Mouse (Mus musculus) adrenal gland, postnatal 10 days (tissue): Measurements from ENCODE around the gene Ndufs7. TPM values are rescaled to one million over a fixed set of nuclear protein-coding genes. Genes with fewer than 3 reads are reported as not detected.

Experiments
- DNase-seq: peaks from one replicate; pipeline ENCODE4 v3.0.0; 2021; ENCODE audit warnings: mixed read lengths
- total RNA-seq, 2 experiments: library from RNA; stranded (reverse); gene quantifications; 2 replicates each; pipeline ENCODE4 v1.2.3; 2021

The Ndufs7 gene
- total RNA-seq, 2 experiments from 2014 or later, result 470 to 572 TPM

GRCm38 (mm10) chr10:80262169-80262568 lies 13.2 kb downstream of the Ndufs7 start:
- no peak for DNase-seq

- DNase-seq, result no peak
Measured at GRCm38 (mm10) chr10:80262776-80263365, 13.9 kb downstream of the Ndufs7 start.

GRCm38 (mm10) chr10:80264341-80265148 lies 15.6 kb downstream of the Ndufs7 start:
- DNase-seq, result peak; percentile 99

GRCm38 (mm10) chr10:80265149-80265486 lies 16.2 kb downstream of the Ndufs7 start:
- DNase-seq, result no peak

- no peak for DNase-seq
Measured at GRCm38 (mm10) chr10:80270099-80270498, 21.2 kb downstream of the Ndufs7 start.

GRCm38 (mm10) chr10:80270734-80271181 lies 21.8 kb downstream of the Ndufs7 start:
- DNase-seq, result peak; percentile 77

- no peak for DNase-seq
Measured at GRCm38 (mm10) chr10:80271186-80271843, 22.4 kb downstream of the Ndufs7 start.

GRCm38 (mm10) chr10:80271870-80272585 lies 23.1 kb downstream of the Ndufs7 start:
- DNase-seq, result no peak

- no peak for DNase-seq
Measured at GRCm38 (mm10) chr10:80273847-80274246, 24.9 kb downstream of the Ndufs7 start.

- DNase-seq, result no peak
Measured at GRCm38 (mm10) chr10:80276238-80276637, 27.3 kb downstream of the Ndufs7 start.

- no peak for DNase-seq
Measured at GRCm38 (mm10) chr10:80278390-80278789, 29.5 kb downstream of the Ndufs7 start.

- no peak for DNase-seq
Measured at GRCm38 (mm10) chr10:80279273-80279672, 30.4 kb downstream of the Ndufs7 start.

GRCm38 (mm10) chr10:80281304-80281703 lies 32.4 kb downstream of the Ndufs7 start:
- DNase-seq, result peak; percentile 70

GRCm38 (mm10) chr10:80281921-80282371 lies 33.0 kb downstream of the Ndufs7 start:
- DNase-seq, result peak; percentile 83

- DNase-seq, result no peak
Measured at GRCm38 (mm10) chr10:80282481-80283441, 33.8 kb downstream of the Ndufs7 start.

- DNase-seq, result peak; percentile 78
Measured at GRCm38 (mm10) chr10:80285222-80286070, 36.5 kb downstream of the Ndufs7 start.

- DNase-seq, result no peak
Measured at GRCm38 (mm10) chr10:80288097-80288496, 39.2 kb downstream of the Ndufs7 start.

GRCm38 (mm10) chr10:80288657-80289056 lies 39.7 kb downstream of the Ndufs7 start:
- DNase-seq, result no peak

- peak; percentile 97 for DNase-seq
Measured at GRCm38 (mm10) chr10:80292251-80293146, 43.6 kb downstream of the Ndufs7 start, which contains the start of gene Rps15. TSS of gene Rps15 (plus strand) at chr10:80292453.
